Mouse (Mus musculus) gastrocnemius, postnatal 4 days (tissue): ENCODE results near the gene Zfp598. TPM values are rescaled to one million over a fixed set of nuclear protein-coding genes. Genes with fewer than 3 reads are reported as not detected.
"Not testable (repeated sequence)": the region's sequence is repeated elsewhere in the genome, so short reads cannot be mapped to it uniquely, and the experiment has no call there.

ENCODE experiments used
- DNase-seq, 2 experiments: peaks; one replicate each; pipeline ENCODE4 v3.0.0; 2021 to 2022; ENCODE audit warnings: low spot score in 2 of 2, mixed read lengths in 2 of 2
- total RNA-seq, 2 experiments: library from RNA; stranded (reverse); gene quantifications; 2 replicates each; pipeline ENCODE4 v1.2.3; 2021

Zfp598 gene
- total RNA-seq, 2 experiments from 2014 or later: 25.7 to 29.6 TPM

- no peak for DNase-seq
Observed at GRCm38 (mm10) chr17:24686514-24686913, 17.0 kb downstream of the Zfp598 start.

GRCm38 (mm10) chr17:24687146-24687595, 17.7 kb downstream of the Zfp598 start:
- no peak for DNase-seq

- DNase-seq: no peak
Observed at GRCm38 (mm10) chr17:24687599-24687998, 18.1 kb downstream of the Zfp598 start.

GRCm38 (mm10) chr17:24689251-24690081, 20.0 kb downstream of the Zfp598 start, which contains the start of gene Syngr3:
Syngr3 (minus strand) TSS chr17:24689955.
- DNase-seq: no peak

- DNase-seq: no peak
Observed at GRCm38 (mm10) chr17:24692385-24692784, 22.9 kb downstream of the Zfp598 start.

GRCm38 (mm10) chr17:24695326-24696010, 26.0 kb downstream of the Zfp598 start:
- no peak for DNase-seq

- DNase-seq: peak; percentile 88 to 90
Observed at GRCm38 (mm10) chr17:24696011-24696697, 26.7 kb downstream of the Zfp598 start, which contains the start of the genes Gfer and Noxo1. Gfer (minus strand) TSS chr17:24696156. Noxo1 (plus strand) TSS chr17:24696234.

- no peak for DNase-seq
Observed at GRCm38 (mm10) chr17:24697985-24698384, 28.5 kb downstream of the Zfp598 start.

GRCm38 (mm10) chr17:24698715-24699114, 29.2 kb downstream of the Zfp598 start:
- DNase-seq: no peak

- no peak for DNase-seq
Observed at GRCm38 (mm10) chr17:24699473-24699872, 30.0 kb downstream of the Zfp598 start.

GRCm38 (mm10) chr17:24701251-24701650, 31.8 kb downstream of the Zfp598 start:
- no peak for DNase-seq

- no peak for DNase-seq
Observed at GRCm38 (mm10) chr17:24705821-24706220, 36.3 kb downstream of the Zfp598 start.

GRCm38 (mm10) chr17:24706982-24707800, 37.7 kb downstream of the Zfp598 start, which contains the start of gene Tbl3:
Tbl3 (minus strand) TSS chr17:24707660.
- peak; percentile 82 to 90 for DNase-seq

GRCm38 (mm10) chr17:24707801-24708425, 38.4 kb downstream of the Zfp598 start:
- no peak for DNase-seq

- DNase-seq: no peak
Observed at GRCm38 (mm10) chr17:24708646-24709045, 39.2 kb downstream of the Zfp598 start.

GRCm38 (mm10) chr17:24715556-24715955, 46.1 kb downstream of the Zfp598 start:
- DNase-seq: no peak

GRCm38 (mm10) chr17:24716166-24716682, 46.7 kb downstream of the Zfp598 start:
- DNase-seq: no peak

GRCm38 (mm10) chr17:24717943-24718342, 48.5 kb downstream of the Zfp598 start, which contains the start of the genes Rnf151 and Rps2:
Rnf151 (minus strand) TSS chr17:24718063.
Rps2 (plus strand) TSS chr17:24718116.
- no peak for DNase-seq

- DNase-seq: not testable (repeated sequence)
Observed at GRCm38 (mm10) chr17:24718938-24719337, 49.5 kb downstream of the Zfp598 start.
